Mouse (Mus musculus) CH12.LX (cell line): Measurements from ENCODE around the gene Ugt1a10. TPM values are rescaled to one million over a fixed set of nuclear protein-coding genes. Genes with fewer than 3 reads are reported as not detected.

Experiments
- DNase-seq: peaks from one replicate; pipeline ENCODE4 v3.0.0-alpha.2; 2013; ENCODE audit errors: extremely low read depth
- H3K27ac ChIP-seq: 2 replicates; pipeline ENCODE4 v1.5.1; 2012; ENCODE audit warnings: low read depth, mild to moderate bottlenecking, control low read depth, moderate library complexity; ENCODE audit not compliant: insufficient read depth
- H3K27me3 ChIP-seq: replicated peaks from 2 replicates; pipeline ENCODE3; 2012; ENCODE audit warnings: inconsistent platforms
- H3K36me3 ChIP-seq, 2 experiments: replicated peaks in 1 of 2; 2 replicates each; pipeline versions ENCODE3 to v1.6.1; 2012; ENCODE audit warnings: inconsistent platforms in 1 of 2, low read length in 1 of 2, mild to moderate bottlenecking in 1 of 2, mixed read lengths in 1 of 2, moderate library complexity in 1 of 2; ENCODE audit not compliant: control insufficient read depth in 1 of 2, insufficient read depth in 1 of 2
- H3K4me1 ChIP-seq, 2 experiments: 2 replicates each; pipeline ENCODE4 v1.6.1; 2012; ENCODE audit warnings: inconsistent platforms in 1 of 2, moderate library complexity in 1 of 2; ENCODE audit not compliant: insufficient read depth in 2 of 2, control insufficient read depth in 1 of 2
- H3K4me2 ChIP-seq: 2 replicates; pipeline ENCODE4 v1.6.1; 2012; ENCODE audit warnings: low read depth, mild to moderate bottlenecking, control low read depth; ENCODE audit not compliant: poor library complexity, insufficient read depth, severe bottlenecking
- H3K4me3 ChIP-seq, 3 experiments: fragments of 150-350 bp in 1 of 3; sonication (generic) in 1 of 3; replicated peaks in 1 of 3; 2 replicates each; pipeline versions ENCODE3 to v1.5.1; 2011 to 2012; ENCODE audit warnings: low read depth in 2 of 3, low read length in 2 of 3, mild to moderate bottlenecking in 2 of 3, moderate library complexity in 2 of 3, control low read depth in 1 of 3, improper control_type of control experiment in 1 of 3, inconsistent platforms in 1 of 3, mixed read lengths in 1 of 3; ENCODE audit not compliant: poor library complexity in 1 of 3
- H3K79me2 ChIP-seq: replicated peaks from 2 replicates; pipeline ENCODE4 v1.6.1; 2012; ENCODE audit warnings: mild to moderate bottlenecking, moderate library complexity; ENCODE audit not compliant: control insufficient read depth, poor library complexity, insufficient read depth, severe bottlenecking; ENCODE audit errors: extremely low read depth
- H3K9ac ChIP-seq: 2 replicates; pipeline ENCODE4 v1.6.1; 2012; ENCODE audit warnings: low read depth, mild to moderate bottlenecking, control low read depth, moderate library complexity; ENCODE audit not compliant: insufficient read depth
- H3K9me3 ChIP-seq: replicated peaks from 2 replicates; pipeline ENCODE3; 2012; ENCODE audit warnings: low read length, inconsistent platforms, mixed read lengths
- BHLHE40 ChIP-seq: IDR thresholded peaks from 2 replicates; pipeline ENCODE4 v1.6.1; 2011; ENCODE audit warnings: mild to moderate bottlenecking, low read depth, low read length, improper control_type of control experiment
- CHD2 ChIP-seq: IDR thresholded peaks from 2 replicates; pipeline ENCODE4 v1.6.1; 2011; ENCODE audit warnings: low read length, improper control_type of control experiment
- GABPA ChIP-seq: IDR thresholded peaks from 2 replicates; pipeline ENCODE4 v1.6.1; 2012; ENCODE audit warnings: low read depth, low read length, improper control_type of control experiment, inconsistent platforms; ENCODE audit not compliant: insufficient replicate concordance
- HCFC1 ChIP-seq: IDR thresholded peaks from 2 replicates; pipeline ENCODE4 v1.6.1; 2012; ENCODE audit warnings: low read depth, mild to moderate bottlenecking, inconsistent platforms, low read length, improper control_type of control experiment
- IRF4 ChIP-seq: IDR thresholded peaks from 2 replicates; pipeline ENCODE4 v1.6.1; 2014; ENCODE audit warnings: low read depth, mild to moderate bottlenecking, inconsistent platforms, low read length, improper control_type of control experiment
- JUND ChIP-seq: conservative IDR thresholded peaks from 2 replicates; pipeline ENCODE4 v1.6.1; 2011; ENCODE audit warnings: low read depth, low read length, improper control_type of control experiment
- RAD21 ChIP-seq: IDR thresholded peaks from 2 replicates; pipeline ENCODE4 v1.6.1; 2011; ENCODE audit warnings: low read depth, mild to moderate bottlenecking, low read length, improper control_type of control experiment, moderate library complexity
- TBP ChIP-seq: conservative IDR thresholded peaks from 2 replicates; pipeline ENCODE4 v1.6.1; 2011; ENCODE audit warnings: low read depth, low read length, improper control_type of control experiment
- TCF12 ChIP-seq: IDR thresholded peaks from 2 replicates; pipeline ENCODE4 v1.6.1; 2014; ENCODE audit warnings: low read depth, mild to moderate bottlenecking, inconsistent platforms, low read length, improper control_type of control experiment
- UBTF ChIP-seq: IDR thresholded peaks from 2 replicates; pipeline ENCODE4 v1.6.1; 2012; ENCODE audit warnings: low read depth, mild to moderate bottlenecking, inconsistent platforms, low read length, improper control_type of control experiment, moderate library complexity
- USF1 ChIP-seq: IDR thresholded peaks from 2 replicates; pipeline ENCODE4 v1.6.1; 2014; ENCODE audit warnings: low read depth, mild to moderate bottlenecking, inconsistent platforms, low read length, improper control_type of control experiment
- ZNF384 ChIP-seq: IDR thresholded peaks from 2 replicates; pipeline ENCODE4 v1.6.1; 2012; ENCODE audit warnings: low read depth, low read length, improper control_type of control experiment, inconsistent platforms
- dilution Hi-C: fragments of 300-500 bp; cut with MboI; formaldehyde crosslinking; loops from 2 replicates; pipeline ENCODE4 v1.14.3; 2020; ENCODE audit warnings: low sequenced_read_pairs; ENCODE audit not compliant: extremely low pct_unique_long_range_greater_than_20kb, extremely low pct_ligation_motif_present
- in situ Hi-C: fragments of 300-500 bp; cut with MboI; formaldehyde crosslinking; loops from 3 replicates; pipeline ENCODE4 v1.14.3; 2019; ENCODE audit warnings: low sequenced_read_pairs, low pct_ligation_motif_present, low pct_unique_long_range_greater_than_20kb, mixed read lengths
- polyA plus RNA-seq: library from polyadenylated mRNA; unstranded; fragments of >175 nt; gene quantifications from 2 replicates; pipeline ENCODE4 v1.2.1, GENCODE M21; 2012; ENCODE audit warnings: low read depth; ENCODE audit not compliant: insufficient read length
- total RNA-seq, 2 experiments: library from RNA; depleted of rRNA; stranded (reverse); fragments of 300-350 nt in 1 of 2; fragments of >200 nt in 1 of 2; gene quantifications; 2 replicates each; pipeline ENCODE4 v1.2.3; 2012 to 2014

Ugt1a10 gene
- total and polyA plus RNA-seq, 3 experiments, result not detected

- H3K36me3 ChIP-seq, result no peaks in the 10 kb centered on the region
- no peak overlapping the region for H3K27ac ChIP-seq
- H3K4me3 ChIP-seq, result no peak overlapping the region
- peaks cover 17% of the 10 kb centered on the region for H3K27me3 ChIP-seq
- H3K4me1 ChIP-seq, result no peaks in the 10 kb centered on the region
- in situ Hi-C loops (no loop called here), dilution Hi-C loops (no loop called here)
- no peak overlapping the region for H3K9ac ChIP-seq
- H3K4me2 ChIP-seq, result no peak overlapping the region
- H3K79me2 ChIP-seq, result no peaks in the 10 kb centered on the region
- peaks cover 72% of the 10 kb centered on the region for H3K9me3 ChIP-seq
- no peak for DNase-seq
- TF ChIP-seq UBTF (no peak), TCF12 (no peak), USF1 (no peak), HCFC1 (no peak), BHLHE40 (no peak)
Measured at GRCm38 (mm10) chr1:88243861-88244260, 188.7 kb downstream of the Ugt1a10 start.

GRCm38 (mm10) chr1:88245881-88246280, 190.7 kb downstream of the Ugt1a10 start:
- peaks cover 72% of the 10 kb centered on the region for H3K9me3 ChIP-seq
- peaks cover 9% of the 10 kb centered on the region for H3K27me3 ChIP-seq
- dilution Hi-C loops, result no loop called here
- H3K9ac ChIP-seq, result no peak overlapping the region
- no peaks in the 10 kb centered on the region for H3K36me3 ChIP-seq
- H3K4me3 ChIP-seq, result no peak overlapping the region
- H3K4me1 ChIP-seq, result no peaks in the 10 kb centered on the region
- TF ChIP-seq TBP, result no peak
- TF ChIP-seq RAD21, result no peak
- TF ChIP-seq CHD2, result no peak
- TF ChIP-seq JUND, result no peak
- no peak for TF ChIP-seq GABPA
- no peak for TF ChIP-seq IRF4
- TF ChIP-seq, all 38 proteins: peak for 0
- Histone ChIP-seq H3K4me2 (no peak overlapping the region), H3K27ac (no peak overlapping the region), H3K79me2 (no peaks in the 10 kb centered on the region)
- in situ Hi-C loops, result no loop called here
- no peak for DNase-seq

DNA sequence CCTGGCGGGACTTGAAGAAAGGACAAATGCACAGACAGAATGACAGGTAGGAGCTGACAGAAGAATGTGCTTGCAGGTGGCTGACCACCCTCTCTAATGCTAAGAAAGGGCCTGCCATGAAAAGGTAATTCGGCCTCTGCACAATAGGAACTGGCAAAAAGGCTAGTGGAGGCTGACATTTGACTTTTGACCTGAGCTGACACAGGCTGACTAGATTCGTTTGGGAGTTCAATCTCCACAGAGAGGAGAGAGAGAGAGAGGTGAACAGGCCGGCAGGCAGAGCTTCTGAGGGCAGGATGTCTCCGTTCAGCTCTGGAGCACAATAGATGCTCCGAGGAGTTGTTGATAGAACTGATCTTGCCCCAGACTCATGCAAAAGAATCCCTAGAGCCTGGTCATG, 191.2 kb downstream of the Ugt1a10 start:
- H3K4me3 ChIP-seq, result no peak overlapping the region
- H3K36me3 ChIP-seq, result no peaks in the 10 kb centered on the region
- H3K9ac ChIP-seq, result no peak overlapping the region
- dilution Hi-C loops (no loop called here), in situ Hi-C loops (no loop called here)
- no peaks in the 10 kb centered on the region for H3K79me2 ChIP-seq
- H3K4me2 ChIP-seq, result no peak overlapping the region
- H3K27ac ChIP-seq, result no peak overlapping the region
- TF ChIP-seq TCF12 (no peak), ZNF384 (no peak), GABPA (no peak), TBP (no peak)
- peaks cover 10% of the 10 kb centered on the region for H3K27me3 ChIP-seq
- H3K9me3 ChIP-seq, result peaks cover 75% of the 10 kb centered on the region
- no peak for DNase-seq
- H3K4me1 ChIP-seq, result no peaks in the 10 kb centered on the region
